Mouse (Mus musculus): ENCODE measurements around the gene Eif1b. TPM values are rescaled to one million over a fixed set of nuclear protein-coding genes. Genes with fewer than 3 reads are reported as not detected.

The Eif1b gene
- total RNA-seq (2014; rRNA removed) (80.5 and 82.6 TPM in 2 replicates), polyA plus RNA-seq (2015; fragmentation: Nextera tagmentation; extraction: Ambion mirVana) (325 and 329 TPM in 2 replicates)

GRCm38 (mm10) chr9:120492010-120492399 lies at the start of gene Eif1b:
Eif1b (plus strand) TSS chr9:120492232.
- H3K4me3 ChIP-seq (ENCODE audit: low read length), result peak within 1 kb of the TSS; percentile 99
- no peaks in the 10 kb centered on the region for H3K27me3 ChIP-seq (ENCODE audit: insufficient read depth, low read length)
- no peaks in the 10 kb centered on the region for H3K4me1 ChIP-seq (ENCODE audit: insufficient read depth, low read length)
- H3K9me3 ChIP-seq (ENCODE audit: low read length), result no peaks in the 10 kb centered on the region
- H3K9ac ChIP-seq (replicated peaks; ENCODE audit: low read length), result peak within 1 kb of the TSS; percentile 99
- H3K4me2 ChIP-seq (ENCODE audit: low read depth, low read length), result peak within 1 kb of the TSS; percentile 87
- ATAC-seq (peak; percentile 45), DNase-seq (ENCODE audit: low spot score) (no peak)
- 4% methylated on average over 19 of the region's 19 CpGs for WGBS
- peaks cover 22% of the 10 kb centered on the region; the same call in 1 of the 2 replicates for H3K36me3 ChIP-seq (ENCODE audit: insufficient read depth, low read length)
- TF ChIP-seq CTCF (IDR thresholded peaks at IDR 0.05; ENCODE audit: low read depth), result no peak
- H3K27ac ChIP-seq, result peak within 1 kb of the TSS; percentile 92

- Histone ChIP-seq H3K27me3 (ENCODE audit: insufficient read depth, low read length) (no peaks in the 10 kb centered on the region), H3K9ac (replicated peaks; ENCODE audit: low read length) (no peak overlapping the region), H3K9me3 (ENCODE audit: low read length) (no peaks in the 10 kb centered on the region), H3K36me3 (ENCODE audit: insufficient read depth, low read length) (no peaks in the 10 kb centered on the region), H3K4me3 (ENCODE audit: low read length) (no peak overlapping the region), H3K27ac (no peak overlapping the region), H3K4me1 (ENCODE audit: insufficient read depth, low read length) (no peaks in the 10 kb centered on the region), H3K4me2 (ENCODE audit: low read depth, low read length) (no peak overlapping the region)
- DNase-seq (ENCODE audit: low spot score) (peak; percentile 24), ATAC-seq (no peak)
- 50% methylated on average over 9 of the region's 9 CpGs for WGBS
- TF ChIP-seq CTCF (IDR thresholded peaks at IDR 0.05; ENCODE audit: low read depth), result no peak
These were observed 47.4 kb upstream of the Eif1b start for GRCm38 (mm10) chr9:120444642-120445041.

- H3K4me2 ChIP-seq (ENCODE audit: low read depth, low read length), result no peak overlapping the region
- H3K9me3 ChIP-seq (ENCODE audit: low read length), result no peaks in the 10 kb centered on the region
- WGBS, result 88% methylated on average over 6 of the region's 6 CpGs
- H3K27ac ChIP-seq, result no peak overlapping the region
- no peaks in the 10 kb centered on the region for H3K36me3 ChIP-seq (ENCODE audit: insufficient read depth, low read length)
- H3K4me3 ChIP-seq (ENCODE audit: low read length), result no peak overlapping the region
- DNase-seq (ENCODE audit: low spot score) (no peak), ATAC-seq (no peak)
- no peaks in the 10 kb centered on the region for H3K4me1 ChIP-seq (ENCODE audit: insufficient read depth, low read length)
- no peak overlapping the region for H3K9ac ChIP-seq (replicated peaks; ENCODE audit: low read length)
- H3K27me3 ChIP-seq (ENCODE audit: insufficient read depth, low read length), result no peaks in the 10 kb centered on the region
- TF ChIP-seq CTCF (IDR thresholded peaks at IDR 0.05; ENCODE audit: low read depth), result no peak
These were observed 42.2 kb upstream of the Eif1b start for GRCm38 (mm10) chr9:120449696-120450329.

GRCm38 (mm10) chr9:120455768-120456655 lies 36.0 kb upstream of the Eif1b start:
- Histone ChIP-seq H3K9me3 (ENCODE audit: low read length) (no peaks in the 10 kb centered on the region), H3K9ac (replicated peaks; ENCODE audit: low read length) (no peak overlapping the region), H3K36me3 (ENCODE audit: insufficient read depth, low read length) (no peaks in the 10 kb centered on the region), H3K27ac (peak overlapping the region; percentile 58; the same call in 1 of the 2 replicates), H3K4me2 (ENCODE audit: low read depth, low read length) (no peak overlapping the region), H3K4me1 (ENCODE audit: insufficient read depth, low read length) (no peaks in the 10 kb centered on the region), H3K4me3 (ENCODE audit: low read length) (no peak overlapping the region), H3K27me3 (ENCODE audit: insufficient read depth, low read length) (no peaks in the 10 kb centered on the region)
- WGBS, result 17% methylated on average over 9 of the region's 9 CpGs
- TF ChIP-seq CTCF (IDR thresholded peaks at IDR 0.05; ENCODE audit: low read depth), result no peak
- peak; percentile 49 for DNase-seq (ENCODE audit: low spot score)
- ATAC-seq, result peak; percentile 78

DNA sequence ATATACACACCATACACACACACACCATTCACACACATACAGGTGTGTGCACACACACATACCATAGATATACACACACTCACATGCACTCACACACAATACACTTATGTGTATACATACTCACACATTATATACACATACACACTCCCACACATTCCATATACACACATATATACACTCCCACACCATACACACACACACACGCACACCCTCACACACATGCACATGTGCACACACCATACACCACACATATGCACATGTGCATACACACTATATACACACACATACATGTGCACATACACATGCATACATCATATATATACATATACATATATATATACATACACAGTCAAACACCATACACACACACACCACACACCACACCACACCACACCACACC lies 21.6 kb upstream of the Eif1b start:
- Histone ChIP-seq H3K4me3 (ENCODE audit: low read length) (no peak overlapping the region), H3K4me1 (ENCODE audit: insufficient read depth, low read length) (no peaks in the 10 kb centered on the region), H3K27me3 (ENCODE audit: insufficient read depth, low read length) (no peaks in the 10 kb centered on the region), H3K9ac (replicated peaks; ENCODE audit: low read length) (no peak overlapping the region), H3K9me3 (ENCODE audit: low read length) (no peaks in the 10 kb centered on the region), H3K4me2 (ENCODE audit: low read depth, low read length) (no peak overlapping the region), H3K36me3 (ENCODE audit: insufficient read depth, low read length) (no peaks in the 10 kb centered on the region; the same call in 1 of the 2 replicates), H3K27ac (no peak overlapping the region)
- ATAC-seq (no peak), DNase-seq (ENCODE audit: low spot score) (no peak)
- 95% methylated on average over 1 of the region's 1 CpGs for WGBS
- TF ChIP-seq CTCF (IDR thresholded peaks at IDR 0.05; ENCODE audit: low read depth), result no peak

DNA sequence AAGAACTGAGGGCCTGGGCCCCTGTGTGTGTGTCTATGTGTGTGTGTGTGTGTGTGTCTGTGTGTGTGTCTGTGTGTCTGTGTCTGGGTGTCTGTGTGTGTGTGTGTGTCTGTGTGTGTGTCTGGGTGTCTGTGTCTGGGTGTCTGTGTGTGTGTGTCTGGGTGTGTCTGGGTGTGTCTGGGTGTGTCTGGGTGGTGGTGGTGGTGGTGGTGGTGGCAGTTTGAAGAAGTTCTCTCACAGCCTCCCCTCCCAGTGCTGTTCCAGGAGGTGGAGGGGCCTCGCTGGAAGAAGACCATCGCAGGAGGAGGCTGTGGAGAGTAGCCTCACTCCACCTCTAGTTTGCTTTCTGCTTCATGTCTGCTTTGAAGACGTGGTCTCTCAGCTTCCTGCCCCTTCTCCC lies 10.4 kb upstream of the Eif1b start:
- Histone ChIP-seq H3K36me3 (ENCODE audit: insufficient read depth, low read length) (no peaks in the 10 kb centered on the region), H3K27me3 (ENCODE audit: insufficient read depth, low read length) (no peaks in the 10 kb centered on the region), H3K27ac (no peak overlapping the region), H3K4me2 (ENCODE audit: low read depth, low read length) (no peak overlapping the region), H3K4me3 (ENCODE audit: low read length) (no peak overlapping the region), H3K9me3 (ENCODE audit: low read length) (no peaks in the 10 kb centered on the region), H3K9ac (replicated peaks; ENCODE audit: low read length) (no peak overlapping the region), H3K4me1 (ENCODE audit: insufficient read depth, low read length) (no peaks in the 10 kb centered on the region)
- ATAC-seq (no peak), DNase-seq (ENCODE audit: low spot score) (no peak)
- WGBS, result 65% methylated on average over 3 of the region's 3 CpGs
- no peak for TF ChIP-seq CTCF (IDR thresholded peaks at IDR 0.05; ENCODE audit: low read depth)

Data from hindbrain, postnatal 0 days (tissue).